Mouse (Mus musculus) embryonic facial prominence, embryonic 14.5 days (tissue): ENCODE measurements at regions not wholly inside any gene's neighbourhood (a gene's known extent, or its start where the extent isn't known, plus 50 kb on each side); places are given as distances from the start of the nearest gene placed in this dataset.

Experiments
- ATAC-seq: fragments of 200-750 bp; cut with Nextera tagmentation; 2 replicates; pipeline ENCODE4 v1.8.0; 2017; ENCODE audit warnings: low read depth, moderate number of reproducible peaks, moderate TSS enrichment
- DNase-seq: peaks from one replicate; pipeline ENCODE4 v3.0.0-alpha.2; 2015; ENCODE audit warnings: low spot score
- H3K27ac ChIP-seq: fragments of 300-500 bp; sonication (generic); replicated peaks from 2 replicates; pipeline ENCODE4 v1.5.1; 2014; ENCODE audit warnings: low read depth, mild to moderate bottlenecking, low read length, moderate library complexity
- H3K27me3 ChIP-seq: fragments of 300-500 bp; sonication (generic); replicated peaks from 2 replicates; pipeline ENCODE4 v1.6.1; 2014; ENCODE audit warnings: low read length; ENCODE audit not compliant: control insufficient read depth, insufficient read depth
- H3K36me3 ChIP-seq: fragments of 300-500 bp; sonication (generic); 2 replicates; pipeline ENCODE4 v1.6.1; 2014; ENCODE audit warnings: low read length, mixed read lengths; ENCODE audit not compliant: control insufficient read depth, insufficient read depth
- H3K4me1 ChIP-seq: fragments of 300-500 bp; sonication (generic); 2 replicates; pipeline ENCODE4 v1.6.1; 2014; ENCODE audit warnings: antibody characterized with exemption, low read length; ENCODE audit not compliant: control insufficient read depth, insufficient read depth
- H3K4me2 ChIP-seq: fragments of 300-500 bp; sonication (generic); 2 replicates; pipeline ENCODE4 v1.6.1; 2014; ENCODE audit warnings: low read depth, mild to moderate bottlenecking, low read length, moderate library complexity, mixed read lengths
- H3K4me3 ChIP-seq: fragments of 300-500 bp; sonication (generic); 2 replicates; pipeline ENCODE4 v1.5.1; 2014; ENCODE audit warnings: low read depth, mild to moderate bottlenecking, low read length
- H3K9ac ChIP-seq: fragments of 300-500 bp; sonication (generic); 2 replicates; pipeline ENCODE4 v1.6.1; 2014; ENCODE audit warnings: low read depth, mild to moderate bottlenecking, low read length, moderate library complexity, mixed read lengths
- H3K9me3 ChIP-seq: fragments of 300-500 bp; sonication (generic); 2 replicates; pipeline ENCODE4 v1.6.1; 2016; ENCODE audit warnings: low read length; ENCODE audit not compliant: control insufficient read depth
- WGBS: fragments of 180-500 bp; shearing (Covaris S2); extraction: QIAGEN DNeasy Blood & Tissue Kit; methylation state at CpG from one replicate; pipeline ENCODE4 v1.1.7; 2014; 5-methylcytosine and 5-hydroxymethylcytosine counted together

- H3K27me3 ChIP-seq: no peaks in the 10 kb centered on the region
- H3K9ac ChIP-seq: no peak overlapping the region
- H3K4me3 ChIP-seq: no peak overlapping the region
- H3K36me3 ChIP-seq: no peaks in the 10 kb centered on the region
- 0 out of 2 replicates have a peak, but pooled peaks cover 5% of the 10 kb centered on the region for H3K9me3 ChIP-seq
- DNase-seq (no peak), ATAC-seq (no peak)
- 69% methylated on average over 4 of the region's 4 CpGs for WGBS
- H3K4me1 ChIP-seq: no peaks in the 10 kb centered on the region
- H3K27ac ChIP-seq: no peak overlapping the region
- H3K4me2 ChIP-seq: no peak overlapping the region
Measured at GRCm38 (mm10) chr1:163488109-163488508, 84.6 kb upstream of the Gorab start.

- Histone ChIP-seq H3K27ac (no peak overlapping the region), H3K9ac (no peak overlapping the region), H3K36me3 (no peaks in the 10 kb centered on the region), H3K4me1 (no peaks in the 10 kb centered on the region), H3K9me3 (0 out of 2 replicates have a peak, but pooled peaks cover 5% of the 10 kb centered on the region), H3K4me3 (no peak overlapping the region), H3K27me3 (no peaks in the 10 kb centered on the region), H3K4me2 (no peak overlapping the region)
- DNase-seq (no peak), ATAC-seq (no peak)
- 69% methylated on average over 3 of the region's 3 CpGs for WGBS
Measured at GRCm38 (mm10) chr1:163483098-163483497, 79.6 kb upstream of the Gorab start.

- WGBS: 25% methylated on average over 4 of the region's 4 CpGs
Measured at GRCm38 (mm10) chr1:163477478-163478167, 74.2 kb upstream of the Gorab start.

GRCm38 (mm10) chr1:163461194-163461593 is 57.7 kb upstream of the Gorab start:
- DNase-seq: peak; percentile 31
- no peaks in the 10 kb centered on the region for H3K4me1 ChIP-seq
- no peak overlapping the region for H3K4me2 ChIP-seq
- H3K36me3 ChIP-seq: no peaks in the 10 kb centered on the region
- H3K9me3 ChIP-seq: no peaks in the 10 kb centered on the region
- H3K27ac ChIP-seq: no peak overlapping the region
- no peak for ATAC-seq
- 57% methylated on average over 13 of the region's 13 CpGs for WGBS
- H3K27me3 ChIP-seq: no peaks in the 10 kb centered on the region
- no peak overlapping the region for H3K4me3 ChIP-seq
- H3K9ac ChIP-seq: no peak overlapping the region

More at GRCm38 (mm10) chr1:163477478-163478167, 74.2 kb upstream of the Gorab start:
- Histone ChIP-seq H3K4me3 (no peak overlapping the region), H3K27me3 (no peaks in the 10 kb centered on the region), H3K36me3 (no peaks in the 10 kb centered on the region), H3K9ac (no peak overlapping the region), H3K4me1 (peaks cover 7% of the 10 kb centered on the region), H3K9me3 (peaks cover 3% of the 10 kb centered on the region; the same call in 1 of the 2 replicates), H3K27ac (no peak overlapping the region; the same call in 1 of the 2 replicates), H3K4me2 (no peak overlapping the region)
- DNase-seq: peak; percentile 64
- no peak for ATAC-seq

GRCm38 (mm10) chr1:163456366-163456765 is 52.9 kb upstream of the Gorab start:
- WGBS: 93% methylated on average over 8 of the region's 8 CpGs
- no peak overlapping the region for H3K27ac ChIP-seq
- DNase-seq (no peak), ATAC-seq (no peak)
- H3K4me3 ChIP-seq: no peak overlapping the region
- no peaks in the 10 kb centered on the region for H3K9me3 ChIP-seq
- no peaks in the 10 kb centered on the region for H3K27me3 ChIP-seq
- no peaks in the 10 kb centered on the region for H3K4me1 ChIP-seq
- no peak overlapping the region for H3K4me2 ChIP-seq
- H3K36me3 ChIP-seq: no peaks in the 10 kb centered on the region
- H3K9ac ChIP-seq: no peak overlapping the region
